Mouse (Mus musculus): ENCODE data around the gene Exosc10. TPM values are rescaled to one million over a fixed set of nuclear protein-coding genes. Genes with fewer than 3 reads are reported as not detected.
A peak's percentile ranks its signal among the peaks of the same experiment; 100 is the strongest.

Gene Exosc10
- total and polyA plus RNA-seq, 2 experiments from 2014 or later = 70.8 to 78.8 TPM

GRCm38 (mm10) chr4:148581422-148581821 is 23.2 kb downstream of the Exosc10 start:
- no peak for TF ChIP-seq CTCF (IDR thresholded peaks at IDR 0.05)
- H3K4me2 ChIP-seq (ENCODE audit: low read depth, low read length, poor library complexity, severe bottlenecking) = no peak overlapping the region
- 94% methylated on average over 5 of the region's 5 CpGs for WGBS
- peaks cover 46% of the 10 kb centered on the region for H3K36me3 ChIP-seq (ENCODE audit: insufficient read depth, low read length)
- ATAC-seq (ENCODE audit: low FRiP score) (no peak), DNase-seq (ENCODE audit: low spot score) (no peak)
- no peak overlapping the region for H3K9ac ChIP-seq (replicated peaks; ENCODE audit: low read length, poor library complexity, severe bottlenecking)
- H3K27ac ChIP-seq (ENCODE audit: low read depth, low read length) = no peak overlapping the region
- no peak overlapping the region for H3K4me3 ChIP-seq (ENCODE audit: low read depth, low read length)
- H3K27me3 ChIP-seq (ENCODE audit: insufficient read depth, low read length) = no peaks in the 10 kb centered on the region
- H3K4me1 ChIP-seq (ENCODE audit: insufficient read depth, low read length) = no peaks in the 10 kb centered on the region
- no peaks in the 10 kb centered on the region for H3K9me3 ChIP-seq (ENCODE audit: low read length)

GRCm38 (mm10) chr4:148583257-148583656 is 25.0 kb downstream of the Exosc10 start:
- Histone ChIP-seq H3K9me3 (ENCODE audit: low read length) (no peaks in the 10 kb centered on the region), H3K4me1 (ENCODE audit: insufficient read depth, low read length) (no peaks in the 10 kb centered on the region), H3K27ac (ENCODE audit: low read depth, low read length) (no peak overlapping the region), H3K36me3 (ENCODE audit: insufficient read depth, low read length) (peaks cover 39% of the 10 kb centered on the region), H3K4me3 (ENCODE audit: low read depth, low read length) (no peak overlapping the region), H3K4me2 (ENCODE audit: low read depth, low read length, poor library complexity, severe bottlenecking) (no peak overlapping the region), H3K27me3 (ENCODE audit: insufficient read depth, low read length) (no peaks in the 10 kb centered on the region), H3K9ac (replicated peaks; ENCODE audit: low read length, poor library complexity, severe bottlenecking) (no peak overlapping the region)
- no peak for ATAC-seq (ENCODE audit: low FRiP score)
- DNase-seq (ENCODE audit: low spot score) = no peak
- WGBS = 86% methylated on average over 4 of the region's 4 CpGs
- no peak for TF ChIP-seq CTCF (IDR thresholded peaks at IDR 0.05)

DNA sequence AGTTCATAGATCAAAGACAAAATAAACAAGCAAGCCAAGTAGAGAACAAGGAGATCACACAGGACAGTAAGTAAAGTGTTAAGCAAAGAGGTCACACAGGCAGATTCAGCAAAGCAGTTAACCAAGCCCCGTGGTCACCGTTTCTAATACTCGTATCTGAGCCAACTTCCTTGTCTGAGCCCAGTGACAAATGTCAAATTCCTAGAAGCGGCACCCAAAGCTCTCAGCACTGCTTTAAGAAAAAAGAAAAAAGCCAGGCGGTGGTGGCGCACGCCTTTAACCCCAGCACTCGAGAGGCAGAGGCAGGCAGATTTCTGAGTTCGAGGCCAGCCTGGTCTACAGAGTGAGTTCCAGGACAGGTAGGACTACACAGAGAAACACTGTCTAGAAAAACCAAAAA is 28.4 kb downstream of the Exosc10 start:
- WGBS = 81% methylated on average over 9 of the region's 9 CpGs
- no peaks in the 10 kb centered on the region for H3K4me1 ChIP-seq (ENCODE audit: insufficient read depth, low read length)
- H3K4me3 ChIP-seq (ENCODE audit: low read depth, low read length) = no peak overlapping the region
- no peaks in the 10 kb centered on the region for H3K27me3 ChIP-seq (ENCODE audit: insufficient read depth, low read length)
- H3K9me3 ChIP-seq (ENCODE audit: low read length) = no peaks in the 10 kb centered on the region
- ATAC-seq (ENCODE audit: low FRiP score) (no peak), DNase-seq (ENCODE audit: low spot score) (no peak)
- TF ChIP-seq CTCF (IDR thresholded peaks at IDR 0.05) = no peak
- H3K27ac ChIP-seq (ENCODE audit: low read depth, low read length) = no peak overlapping the region
- H3K9ac ChIP-seq (replicated peaks; ENCODE audit: low read length, poor library complexity, severe bottlenecking) = no peak overlapping the region
- no peak overlapping the region for H3K4me2 ChIP-seq (ENCODE audit: low read depth, low read length, poor library complexity, severe bottlenecking)
- 0 out of 2 replicates have a peak, but pooled peaks cover 6% of the 10 kb centered on the region for H3K36me3 ChIP-seq (ENCODE audit: insufficient read depth, low read length)

GRCm38 (mm10) chr4:148588793-148589192 is 30.6 kb downstream of the Exosc10 start:
- TF ChIP-seq CTCF (IDR thresholded peaks at IDR 0.05) = no peak
- Histone ChIP-seq H3K27ac (ENCODE audit: low read depth, low read length) (no peak overlapping the region), H3K9ac (replicated peaks; ENCODE audit: low read length, poor library complexity, severe bottlenecking) (no peak overlapping the region), H3K9me3 (ENCODE audit: low read length) (no peaks in the 10 kb centered on the region), H3K36me3 (ENCODE audit: insufficient read depth, low read length) (peaks cover 7% of the 10 kb centered on the region), H3K4me2 (ENCODE audit: low read depth, low read length, poor library complexity, severe bottlenecking) (no peak overlapping the region), H3K27me3 (ENCODE audit: insufficient read depth, low read length) (no peaks in the 10 kb centered on the region), H3K4me3 (ENCODE audit: low read depth, low read length) (no peak overlapping the region), H3K4me1 (ENCODE audit: insufficient read depth, low read length) (peaks cover 7% of the 10 kb centered on the region; the same call in 1 of the 2 replicates)
- ATAC-seq (ENCODE audit: low FRiP score) = no peak
- WGBS = 79% methylated on average over 9 of the region's 9 CpGs
- peak; percentile 18 for DNase-seq (ENCODE audit: low spot score)

DNA sequence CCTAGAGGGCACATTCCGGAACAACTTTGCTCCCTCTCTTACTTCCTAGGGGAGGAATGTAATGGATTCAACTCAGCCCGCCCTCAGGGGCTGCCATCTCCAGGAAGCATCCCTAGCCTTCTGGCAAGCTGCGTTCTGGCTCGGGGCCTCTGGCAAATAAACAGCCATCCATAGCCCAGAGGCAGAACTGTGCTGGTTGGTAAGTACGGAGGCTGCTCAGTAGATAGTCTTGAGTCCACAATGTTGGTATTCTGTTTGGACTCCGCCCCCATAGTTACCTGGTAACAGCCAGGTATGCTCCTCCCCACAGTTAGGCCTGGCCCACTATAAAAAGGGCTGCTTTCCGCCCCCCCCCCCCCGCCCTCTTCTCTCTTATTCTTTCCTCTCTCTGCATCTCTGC is 31.3 kb downstream of the Exosc10 start:
- no peak overlapping the region for H3K9ac ChIP-seq (replicated peaks; ENCODE audit: low read length, poor library complexity, severe bottlenecking)
- no peak for DNase-seq (ENCODE audit: low spot score)

GRCm38 (mm10) chr4:148590421-148591170 is 32.4 kb downstream of the Exosc10 start:
- Histone ChIP-seq H3K27ac (ENCODE audit: low read depth, low read length) (peak overlapping the region; percentile 59), H3K36me3 (ENCODE audit: insufficient read depth, low read length) (peaks cover 23% of the 10 kb centered on the region), H3K4me3 (ENCODE audit: low read depth, low read length) (peak overlapping the region; percentile 90), H3K4me2 (ENCODE audit: low read depth, low read length, poor library complexity, severe bottlenecking) (peak overlapping the region; percentile 86), H3K9me3 (ENCODE audit: low read length) (no peaks in the 10 kb centered on the region), H3K4me1 (ENCODE audit: insufficient read depth, low read length) (peaks cover 7% of the 10 kb centered on the region; the same call in 1 of the 2 replicates), H3K9ac (replicated peaks; ENCODE audit: low read length, poor library complexity, severe bottlenecking) (peak overlapping the region; percentile 40; the same call in 1 of the 2 replicates), H3K27me3 (ENCODE audit: insufficient read depth, low read length) (no peaks in the 10 kb centered on the region)
- ATAC-seq (ENCODE audit: low FRiP score) (no peak), DNase-seq (ENCODE audit: low spot score) (peak; percentile 36)
- 5% methylated on average over 18 of the region's 18 CpGs for WGBS
- no peak for TF ChIP-seq CTCF (IDR thresholded peaks at IDR 0.05)

More for the DNA sequence above, 31.3 kb downstream of the Exosc10 start:
- no peak for ATAC-seq (ENCODE audit: low FRiP score)
- WGBS = 62% methylated on average over 6 of the region's 8 CpGs
- TF ChIP-seq CTCF (IDR thresholded peaks at IDR 0.05) = no peak
- peaks cover 15% of the 10 kb centered on the region for H3K36me3 ChIP-seq (ENCODE audit: insufficient read depth, low read length)
- H3K4me1 ChIP-seq (ENCODE audit: insufficient read depth, low read length) = peaks cover 7% of the 10 kb centered on the region; the same call in 1 of the 2 replicates
- H3K27me3 ChIP-seq (ENCODE audit: insufficient read depth, low read length) = no peaks in the 10 kb centered on the region
- H3K4me3 ChIP-seq (ENCODE audit: low read depth, low read length) = no peak overlapping the region
- H3K4me2 ChIP-seq (ENCODE audit: low read depth, low read length, poor library complexity, severe bottlenecking) = no peak overlapping the region
- no peaks in the 10 kb centered on the region for H3K9me3 ChIP-seq (ENCODE audit: low read length)
- H3K27ac ChIP-seq (ENCODE audit: low read depth, low read length) = no peak overlapping the region
